Mouse (Mus musculus): Measurements from ENCODE around the gene A630076J17Rik. TPM values are rescaled to one million over a fixed set of nuclear protein-coding genes. Genes with fewer than 3 reads are reported as not detected.
A peak's percentile ranks its signal among the peaks of the same experiment; 100 is the strongest.

A630076J17Rik gene
- polyA plus RNA-seq, 1 experiment from 2014 or later: not detected

- H3K27me3 ChIP-seq (replicated peaks; ENCODE audit: control insufficient read depth, insufficient read depth, low read length): no peaks in the 10 kb centered on the region
- H3K4me2 ChIP-seq (ENCODE audit: low read length): no peak overlapping the region
- no peaks in the 10 kb centered on the region for H3K36me3 ChIP-seq (ENCODE audit: control insufficient read depth, insufficient read depth)
- H3K4me3 ChIP-seq (replicated peaks; ENCODE audit: low read length): no peak overlapping the region
- no peaks in the 10 kb centered on the region for H3K9me3 ChIP-seq (ENCODE audit: control insufficient read depth, low read length)
- H3K4me1 ChIP-seq (replicated peaks; ENCODE audit: control insufficient read depth, insufficient read depth, low read length): peaks cover 18% of the 10 kb centered on the region
- no peak overlapping the region for H3K9ac ChIP-seq (replicated peaks; ENCODE audit: low read depth, low read length)
- 41% methylated on average over 5 of the region's 5 CpGs for WGBS
- H3K27ac ChIP-seq (ENCODE audit: low read length): peak overlapping the region; percentile 75
- peak; percentile 30 for ATAC-seq
Measured at GRCm38 (mm10) chr3:107257924-107258323, 27.5 kb downstream of the A630076J17Rik start.

GRCm38 (mm10) chr3:107260956-107261850 lies 30.8 kb downstream of the A630076J17Rik start:
- Histone ChIP-seq H3K4me1 (replicated peaks; ENCODE audit: control insufficient read depth, insufficient read depth, low read length) (peaks cover 18% of the 10 kb centered on the region), H3K27ac (ENCODE audit: low read length) (peak overlapping the region; percentile 26), H3K4me2 (ENCODE audit: low read length) (no peak overlapping the region), H3K9ac (replicated peaks; ENCODE audit: low read depth, low read length) (no peak overlapping the region), H3K36me3 (ENCODE audit: control insufficient read depth, insufficient read depth) (no peaks in the 10 kb centered on the region), H3K27me3 (replicated peaks; ENCODE audit: control insufficient read depth, insufficient read depth, low read length) (no peaks in the 10 kb centered on the region), H3K4me3 (replicated peaks; ENCODE audit: low read length) (no peak overlapping the region), H3K9me3 (ENCODE audit: control insufficient read depth, low read length) (no peaks in the 10 kb centered on the region)
- peak; percentile 79 for ATAC-seq
- WGBS: 35% methylated on average over 8 of the region's 8 CpGs

GRCm38 (mm10) chr3:107261851-107262165 lies 31.4 kb downstream of the A630076J17Rik start:
- peak overlapping the region; percentile 18; the same call in 1 of the 2 replicates for H3K27ac ChIP-seq (ENCODE audit: low read length)

GRCm38 (mm10) chr3:107266814-107267345 lies 36.5 kb downstream of the A630076J17Rik start:
- H3K36me3 ChIP-seq (ENCODE audit: control insufficient read depth, insufficient read depth): no peaks in the 10 kb centered on the region

More at GRCm38 (mm10) chr3:107261851-107262165, 31.4 kb downstream of the A630076J17Rik start:
- no peak overlapping the region for H3K9ac ChIP-seq (replicated peaks; ENCODE audit: low read depth, low read length)
- no peaks in the 10 kb centered on the region for H3K27me3 ChIP-seq (replicated peaks; ENCODE audit: control insufficient read depth, insufficient read depth, low read length)
- H3K36me3 ChIP-seq (ENCODE audit: control insufficient read depth, insufficient read depth): no peaks in the 10 kb centered on the region
- ATAC-seq: no peak
- H3K4me1 ChIP-seq (replicated peaks; ENCODE audit: control insufficient read depth, insufficient read depth, low read length): peaks cover 18% of the 10 kb centered on the region
- no peaks in the 10 kb centered on the region for H3K9me3 ChIP-seq (ENCODE audit: control insufficient read depth, low read length)
- no peak overlapping the region for H3K4me3 ChIP-seq (replicated peaks; ENCODE audit: low read length)
- no peak overlapping the region for H3K4me2 ChIP-seq (ENCODE audit: low read length)
- WGBS: 31% methylated on average over 7 of the region's 7 CpGs

GRCm38 (mm10) chr3:107272433-107272832 lies 42.0 kb downstream of the A630076J17Rik start:
- Histone ChIP-seq H3K27ac (ENCODE audit: low read length) (no peak overlapping the region), H3K4me1 (replicated peaks; ENCODE audit: control insufficient read depth, insufficient read depth, low read length) (no peaks in the 10 kb centered on the region), H3K9ac (replicated peaks; ENCODE audit: low read depth, low read length) (no peak overlapping the region), H3K9me3 (ENCODE audit: control insufficient read depth, low read length) (no peaks in the 10 kb centered on the region), H3K4me3 (replicated peaks; ENCODE audit: low read length) (no peak overlapping the region), H3K27me3 (replicated peaks; ENCODE audit: control insufficient read depth, insufficient read depth, low read length) (no peaks in the 10 kb centered on the region), H3K36me3 (ENCODE audit: control insufficient read depth, insufficient read depth) (no peaks in the 10 kb centered on the region), H3K4me2 (ENCODE audit: low read length) (no peak overlapping the region)
- ATAC-seq: no peak
- 86% methylated on average over 3 of the region's 3 CpGs for WGBS

More at GRCm38 (mm10) chr3:107266814-107267345, 36.5 kb downstream of the A630076J17Rik start:
- Histone ChIP-seq H3K27me3 (replicated peaks; ENCODE audit: control insufficient read depth, insufficient read depth, low read length) (no peaks in the 10 kb centered on the region), H3K4me2 (ENCODE audit: low read length) (no peak overlapping the region), H3K4me1 (replicated peaks; ENCODE audit: control insufficient read depth, insufficient read depth, low read length) (no peaks in the 10 kb centered on the region; the same call in 1 of the 2 replicates), H3K4me3 (replicated peaks; ENCODE audit: low read length) (no peak overlapping the region), H3K9me3 (ENCODE audit: control insufficient read depth, low read length) (no peaks in the 10 kb centered on the region), H3K9ac (replicated peaks; ENCODE audit: low read depth, low read length) (no peak overlapping the region), H3K27ac (ENCODE audit: low read length) (no peak overlapping the region)
- WGBS: 76% methylated on average over 2 of the region's 2 CpGs
- ATAC-seq: no peak

- WGBS: 13% methylated on average over 3 of the region's 3 CpGs
- H3K4me1 ChIP-seq (replicated peaks; ENCODE audit: control insufficient read depth, insufficient read depth, low read length): peaks cover 4% of the 10 kb centered on the region; the same call in 1 of the 2 replicates
- no peak overlapping the region for H3K9ac ChIP-seq (replicated peaks; ENCODE audit: low read depth, low read length)
- H3K4me2 ChIP-seq (ENCODE audit: low read length): no peak overlapping the region
- H3K36me3 ChIP-seq (ENCODE audit: control insufficient read depth, insufficient read depth): no peaks in the 10 kb centered on the region
- H3K27ac ChIP-seq (ENCODE audit: low read length): no peak overlapping the region
- peak; percentile 74 for ATAC-seq
- H3K9me3 ChIP-seq (ENCODE audit: control insufficient read depth, low read length): no peaks in the 10 kb centered on the region
- H3K4me3 ChIP-seq (replicated peaks; ENCODE audit: low read length): no peak overlapping the region
- H3K27me3 ChIP-seq (replicated peaks; ENCODE audit: control insufficient read depth, insufficient read depth, low read length): no peaks in the 10 kb centered on the region
Measured at GRCm38 (mm10) chr3:107273820-107274219, 43.4 kb downstream of the A630076J17Rik start.

- Histone ChIP-seq H3K4me3 (replicated peaks; ENCODE audit: low read length) (no peak overlapping the region), H3K4me2 (ENCODE audit: low read length) (no peak overlapping the region), H3K9me3 (ENCODE audit: control insufficient read depth, low read length) (no peaks in the 10 kb centered on the region), H3K27me3 (replicated peaks; ENCODE audit: control insufficient read depth, insufficient read depth, low read length) (no peaks in the 10 kb centered on the region), H3K36me3 (ENCODE audit: control insufficient read depth, insufficient read depth) (no peaks in the 10 kb centered on the region), H3K27ac (ENCODE audit: low read length) (no peak overlapping the region), H3K9ac (replicated peaks; ENCODE audit: low read depth, low read length) (no peak overlapping the region), H3K4me1 (replicated peaks; ENCODE audit: control insufficient read depth, insufficient read depth, low read length) (peaks cover 15% of the 10 kb centered on the region)
- WGBS: 73% methylated on average over 5 of the region's 5 CpGs
- ATAC-seq: no peak
Measured at GRCm38 (mm10) chr3:107275351-107275750, 44.9 kb downstream of the A630076J17Rik start.

- H3K9me3 ChIP-seq (ENCODE audit: control insufficient read depth, low read length): no peaks in the 10 kb centered on the region
- H3K27me3 ChIP-seq (replicated peaks; ENCODE audit: control insufficient read depth, insufficient read depth, low read length): no peaks in the 10 kb centered on the region
- H3K4me1 ChIP-seq (replicated peaks; ENCODE audit: control insufficient read depth, insufficient read depth, low read length): peaks cover 17% of the 10 kb centered on the region
- H3K4me3 ChIP-seq (replicated peaks; ENCODE audit: low read length): no peak overlapping the region
- H3K36me3 ChIP-seq (ENCODE audit: control insufficient read depth, insufficient read depth): no peaks in the 10 kb centered on the region
- H3K9ac ChIP-seq (replicated peaks; ENCODE audit: low read depth, low read length): no peak overlapping the region
- no peak overlapping the region for H3K27ac ChIP-seq (ENCODE audit: low read length)
- 53% methylated on average over 4 of the region's 4 CpGs for WGBS
- no peak for ATAC-seq
- H3K4me2 ChIP-seq (ENCODE audit: low read length): no peak overlapping the region
Measured at GRCm38 (mm10) chr3:107275996-107276395, 45.6 kb downstream of the A630076J17Rik start.

- Histone ChIP-seq H3K4me3 (replicated peaks; ENCODE audit: low read length) (no peak overlapping the region), H3K27ac (ENCODE audit: low read length) (no peak overlapping the region), H3K27me3 (replicated peaks; ENCODE audit: control insufficient read depth, insufficient read depth, low read length) (no peaks in the 10 kb centered on the region), H3K4me1 (replicated peaks; ENCODE audit: control insufficient read depth, insufficient read depth, low read length) (peaks cover 17% of the 10 kb centered on the region), H3K4me2 (ENCODE audit: low read length) (no peak overlapping the region), H3K9ac (replicated peaks; ENCODE audit: low read depth, low read length) (no peak overlapping the region), H3K9me3 (ENCODE audit: control insufficient read depth, low read length) (no peaks in the 10 kb centered on the region), H3K36me3 (ENCODE audit: control insufficient read depth, insufficient read depth) (no peaks in the 10 kb centered on the region)
- WGBS: 89% methylated on average over 3 of the region's 3 CpGs
- ATAC-seq: no peak
Measured at GRCm38 (mm10) chr3:107276626-107277025, 46.2 kb downstream of the A630076J17Rik start.
